Mouse (Mus musculus) forelimb bud, embryonic 11.5 days (tissue): Measurements from ENCODE around the gene Gstp1.

ENCODE experiments used
- DNase-seq: peaks from one replicate; pipeline ENCODE4 v3.0.0-alpha.2; 2012; ENCODE audit warnings: low read depth, low spot score

Gene Gstp1

DNA sequence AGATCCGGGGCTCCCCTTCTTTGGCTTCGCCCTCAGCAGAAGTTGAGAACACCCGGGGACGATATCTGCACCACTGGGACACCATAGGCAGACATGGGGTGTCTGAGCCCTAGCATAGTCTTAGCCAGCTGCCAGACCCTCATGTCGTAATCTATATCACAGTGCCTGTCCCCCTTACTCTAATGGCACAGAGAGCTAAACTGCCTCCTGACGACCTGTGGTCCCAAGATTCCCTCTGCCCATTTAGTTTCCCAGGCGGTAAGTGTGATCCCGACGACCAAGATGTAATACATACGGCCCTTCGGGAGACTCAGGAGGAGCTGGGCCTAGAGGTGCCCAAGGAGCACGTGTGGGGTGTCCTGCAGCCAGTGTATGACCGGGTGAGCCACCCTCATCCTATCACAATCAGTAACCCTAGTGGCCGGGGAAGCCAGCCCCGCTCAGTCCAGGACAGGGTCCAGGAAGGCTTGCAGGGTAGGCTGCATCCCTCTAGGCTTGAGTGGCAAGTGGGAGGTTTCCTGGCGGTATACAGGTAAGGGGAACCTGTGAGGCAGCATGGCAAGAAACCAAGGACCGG is 36.7 kb downstream of the Gstp1 start:
- no peak for DNase-seq

DNA sequence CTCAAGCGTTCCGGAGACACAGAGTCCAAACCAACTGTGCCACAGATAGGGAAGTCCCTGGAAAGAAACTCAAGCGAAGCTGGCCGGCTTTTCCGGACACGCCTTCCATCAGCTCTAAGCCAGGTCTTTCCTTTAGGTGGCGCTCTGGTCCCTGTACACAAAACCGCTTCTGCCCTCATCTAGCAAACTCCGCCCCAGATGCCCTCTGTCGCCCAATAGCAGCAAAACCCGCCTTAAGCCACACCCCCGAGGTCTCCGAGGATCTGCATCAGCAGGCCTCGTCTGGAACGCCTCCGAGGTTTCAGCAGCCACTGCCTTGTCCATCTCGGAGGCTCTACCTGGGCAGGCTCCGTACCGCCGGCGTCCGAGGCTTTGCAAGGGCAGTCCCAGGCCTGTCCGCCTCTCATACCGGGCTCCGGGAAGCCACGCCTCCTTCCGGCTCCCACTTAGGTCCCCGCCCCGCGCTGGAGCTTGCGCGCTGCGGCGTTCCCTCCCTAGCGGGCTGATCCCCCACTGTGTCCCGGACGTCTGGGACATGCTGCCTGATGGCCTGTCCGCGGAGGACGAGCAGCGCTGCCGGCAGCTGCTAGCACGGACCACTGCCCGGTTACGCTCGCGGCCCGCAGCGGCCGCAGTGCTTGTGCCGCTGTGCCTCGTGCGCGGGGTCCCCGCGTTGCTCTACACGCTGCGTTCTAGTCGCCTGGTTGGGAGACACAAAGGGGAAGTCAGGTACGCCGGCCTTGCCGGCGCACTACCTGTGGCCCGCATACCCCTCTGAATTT is 37.5 kb downstream of the Gstp1 start, which contains the start of the genes Nudt8 and Gm49405:
Nudt8 (plus strand) TSS at position 462 of the 782 bp plus-strand sequence.
Gm49405 (plus strand) TSS at position 508 of the 782 bp plus-strand sequence.
- DNase-seq, result peak; percentile 98

DNA sequence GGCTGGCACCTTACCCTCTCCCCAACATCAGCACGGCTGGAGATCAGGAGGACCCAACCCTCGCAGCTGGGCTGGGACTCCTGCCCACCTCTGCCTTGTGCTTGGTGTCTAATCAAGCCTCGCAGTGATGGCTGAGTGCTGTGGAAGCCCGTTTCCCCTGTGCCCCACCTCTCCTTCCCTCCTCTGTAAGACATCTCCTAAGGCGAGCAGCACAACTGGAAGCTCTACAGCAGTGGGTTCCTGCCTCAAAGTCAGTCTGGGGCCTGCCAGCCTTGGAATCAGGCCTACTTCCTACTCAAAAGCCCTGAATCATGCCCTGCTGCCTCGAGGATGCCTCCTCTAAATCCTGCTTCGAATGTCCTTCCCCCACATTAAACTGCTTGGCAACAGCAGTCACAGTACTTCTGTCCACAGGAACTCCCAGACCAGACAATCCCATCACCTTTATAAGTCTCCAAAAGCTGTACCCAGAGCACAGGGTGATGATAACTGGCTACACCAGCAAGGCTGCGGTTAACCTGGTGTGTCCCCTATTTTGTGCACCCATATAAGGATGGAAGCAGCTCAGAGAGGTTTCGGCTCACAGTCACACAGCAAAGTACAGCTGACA is 38.6 kb downstream of the Gstp1 start:
- DNase-seq, result no peak

DNA sequence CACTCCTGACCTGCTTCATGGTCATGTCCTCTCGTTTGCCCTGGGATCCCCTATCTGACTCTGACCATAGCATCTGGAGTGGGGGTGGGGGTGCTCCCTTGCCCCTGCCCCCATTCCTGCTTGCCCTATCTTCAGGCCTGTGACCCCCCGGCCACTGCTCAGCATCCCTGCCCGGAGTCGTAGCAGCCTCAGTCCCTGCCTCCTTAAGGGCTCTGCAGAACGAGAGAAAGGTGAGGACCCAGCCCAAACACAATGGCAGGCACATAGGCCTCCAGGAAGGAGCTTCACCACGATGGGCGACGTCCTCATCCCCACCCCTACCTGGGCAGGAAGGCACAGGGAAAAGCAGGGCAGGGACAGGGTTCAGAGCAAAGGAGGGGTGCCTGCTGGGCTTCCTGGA is 39.5 kb downstream of the Gstp1 start:
- no peak for DNase-seq

DNA sequence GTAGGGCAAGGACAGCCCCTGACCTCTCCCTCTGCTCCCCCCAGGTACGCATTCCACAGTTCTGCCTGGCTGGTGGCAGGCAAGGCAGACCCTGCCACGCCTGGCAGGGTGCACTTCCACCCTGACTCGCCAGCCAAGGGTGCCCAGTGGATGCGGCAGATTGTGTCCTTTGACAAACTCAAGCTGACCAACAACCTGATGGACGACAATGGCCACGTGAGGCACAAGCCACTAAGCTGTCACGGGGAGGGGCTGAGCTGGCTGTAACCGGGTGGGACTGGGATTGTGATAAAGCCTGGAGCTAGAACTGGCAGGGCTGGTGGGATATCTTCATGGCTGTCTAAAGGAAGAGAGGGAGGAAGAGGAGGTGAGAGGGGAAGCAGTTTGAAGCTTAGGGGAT is 40.6 kb downstream of the Gstp1 start:
- no peak for DNase-seq

DNA sequence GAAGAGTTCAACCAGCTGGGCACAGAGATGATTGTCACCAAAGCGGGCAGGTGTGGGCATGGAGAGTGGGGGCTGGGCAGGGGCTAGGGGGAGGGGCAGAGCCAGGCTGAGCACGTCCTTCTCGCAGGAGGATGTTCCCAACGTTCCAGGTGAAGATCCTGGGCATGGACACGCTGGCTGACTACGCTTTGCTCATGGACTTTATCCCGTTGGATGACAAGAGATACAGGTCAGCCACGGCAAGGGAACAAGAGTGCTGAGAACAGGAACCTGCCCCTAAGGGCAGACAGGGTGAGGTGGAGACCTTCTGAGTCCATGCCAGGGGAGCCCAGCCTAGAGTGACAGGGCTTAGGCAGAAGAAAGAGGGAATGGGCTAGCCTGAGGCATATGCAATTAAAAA is 41.0 kb downstream of the Gstp1 start:
- no peak for DNase-seq

DNA sequence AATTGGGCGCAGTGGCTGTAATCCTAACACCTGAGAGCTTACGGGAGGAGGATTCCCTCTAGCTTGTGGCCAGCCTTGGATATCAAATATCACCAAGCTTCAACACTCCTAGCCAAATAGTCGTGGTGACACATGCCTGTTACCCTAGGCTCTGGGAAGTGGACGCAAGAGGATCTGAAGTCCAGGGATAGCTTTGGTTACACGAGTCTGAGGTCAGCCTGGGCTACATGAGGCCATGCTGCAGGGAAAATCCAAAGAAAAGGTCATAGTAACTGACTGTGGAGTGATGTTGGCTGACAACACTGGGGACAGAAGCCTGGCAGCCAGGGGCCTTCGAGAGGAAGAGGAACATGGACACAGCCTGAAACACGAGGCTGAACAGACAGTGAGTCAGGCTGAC is 41.7 kb downstream of the Gstp1 start:
- DNase-seq, result no peak

DNA sequence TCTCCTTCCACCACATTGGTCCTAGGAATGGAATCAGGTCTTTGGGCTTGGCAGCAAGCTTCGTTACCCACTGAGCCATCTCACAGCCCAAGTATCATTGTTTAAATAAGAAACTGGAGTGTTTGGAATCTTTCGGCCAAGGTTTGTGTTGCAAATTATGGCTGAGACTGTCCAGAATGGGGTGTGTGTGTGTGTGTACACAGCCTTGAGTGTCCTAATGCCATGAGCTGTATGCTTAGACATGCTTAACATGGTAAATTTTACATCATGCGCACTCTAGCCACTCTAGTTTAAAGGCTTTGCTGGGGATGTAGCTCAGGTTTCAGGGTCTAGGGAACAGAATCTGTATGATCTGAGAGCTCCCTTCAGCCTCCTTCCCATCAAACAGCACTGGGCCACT is 42.3 kb downstream of the Gstp1 start:
- DNase-seq, result no peak

DNA sequence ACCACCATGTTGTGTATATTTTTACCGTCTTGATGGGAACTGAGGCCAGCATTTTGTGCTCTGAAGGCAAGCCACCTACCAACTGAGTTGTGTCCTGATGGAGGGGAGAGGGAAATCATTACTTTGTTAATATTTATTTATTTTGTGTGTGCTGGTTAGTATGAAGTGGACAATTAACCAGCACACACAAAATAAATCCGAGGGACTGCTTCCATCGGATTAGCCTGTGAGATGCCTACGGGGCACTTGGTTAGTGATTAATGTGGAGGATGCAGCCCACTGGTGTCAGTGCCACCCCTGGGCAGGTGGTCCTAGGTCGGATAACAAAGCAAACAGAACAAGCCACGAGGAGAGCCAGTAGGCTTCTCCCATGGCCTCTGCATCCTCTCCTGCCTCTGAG is 42.9 kb downstream of the Gstp1 start:
- DNase-seq, result no peak

DNA sequence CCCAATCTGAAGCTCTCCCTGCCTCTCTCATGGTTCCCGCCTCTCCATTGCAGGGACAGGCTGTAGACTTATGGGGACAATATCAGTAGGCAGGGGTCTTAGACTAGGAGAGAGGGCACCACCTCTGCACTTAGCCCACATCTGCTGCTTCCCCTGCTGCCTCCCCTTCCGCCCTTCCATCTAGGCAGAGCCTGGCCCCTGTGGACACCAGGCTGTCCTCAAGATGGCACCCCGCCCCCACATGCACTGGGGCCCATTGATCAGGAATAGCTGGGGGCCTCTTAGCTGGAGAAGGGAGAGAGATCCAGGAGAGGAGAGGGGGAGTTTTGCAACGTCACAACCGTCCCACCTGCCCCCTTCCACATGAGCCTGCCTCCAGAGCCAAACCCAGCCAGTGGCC is 45.4 kb downstream of the Gstp1 start, which contains the start of gene Tbx10:
Tbx10 (plus strand) TSS at position 337 of the 400 bp plus-strand sequence.
- DNase-seq, result no peak

DNA sequence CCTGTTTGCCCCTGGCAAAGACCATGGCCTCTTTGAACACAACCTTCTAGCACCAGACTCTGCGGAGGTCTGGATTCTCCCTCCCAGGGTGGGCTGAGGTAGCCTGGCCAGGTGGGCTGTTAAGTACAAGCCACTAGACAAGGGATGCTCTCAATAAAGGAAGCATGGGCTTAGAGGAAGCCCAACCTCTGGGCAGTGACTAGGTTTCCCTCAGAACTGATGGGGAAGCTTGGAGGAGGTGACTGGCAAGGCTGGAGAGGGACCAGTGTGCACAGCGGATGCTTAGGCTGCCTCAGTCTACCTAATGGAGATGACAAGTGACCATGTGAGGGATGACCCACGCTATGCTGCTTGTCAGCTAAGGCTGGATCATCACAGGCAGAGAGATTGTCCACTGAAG is 45.8 kb downstream of the Gstp1 start:
- no peak for DNase-seq

DNA sequence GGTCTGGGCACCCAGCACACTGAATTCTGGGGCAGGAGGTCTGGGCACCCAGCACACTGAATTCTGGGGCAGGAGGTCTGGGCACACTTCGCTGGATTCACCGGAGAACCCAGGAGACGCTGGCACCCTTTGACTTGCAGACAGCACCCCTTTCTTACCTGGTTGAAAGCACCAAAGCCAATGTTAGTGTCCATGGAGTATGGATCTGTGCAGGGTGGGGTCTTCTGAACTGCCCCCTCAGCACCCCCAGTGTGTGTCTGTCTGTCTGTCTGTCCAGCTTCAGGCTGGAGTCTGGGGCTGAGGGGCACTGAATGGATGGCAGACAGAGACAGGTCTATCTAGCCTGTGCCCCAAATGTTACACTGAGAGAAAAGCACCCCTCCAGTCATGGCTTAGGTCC is 46.2 kb downstream of the Gstp1 start:
- no peak for DNase-seq

DNA sequence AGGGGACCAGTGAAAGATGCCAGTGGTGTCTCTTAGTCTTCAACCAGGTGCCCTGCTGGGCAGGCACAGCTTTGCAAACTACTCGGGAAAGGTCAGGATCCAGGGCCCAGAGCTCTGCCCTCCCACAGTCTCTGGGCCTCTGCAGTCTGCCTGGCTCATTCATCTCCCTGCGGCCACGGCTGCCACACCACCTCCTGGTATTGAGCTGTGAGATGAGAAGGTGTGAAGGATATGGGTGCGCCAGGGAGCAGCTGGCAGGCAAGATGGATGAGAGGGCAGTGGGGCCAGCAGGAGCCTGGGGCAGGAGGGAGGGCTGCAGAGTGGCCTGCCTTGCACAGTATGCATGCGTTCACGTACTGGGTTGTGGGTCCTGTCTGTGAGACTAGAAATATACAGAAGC is 47.0 kb downstream of the Gstp1 start:
- DNase-seq, result no peak

DNA sequence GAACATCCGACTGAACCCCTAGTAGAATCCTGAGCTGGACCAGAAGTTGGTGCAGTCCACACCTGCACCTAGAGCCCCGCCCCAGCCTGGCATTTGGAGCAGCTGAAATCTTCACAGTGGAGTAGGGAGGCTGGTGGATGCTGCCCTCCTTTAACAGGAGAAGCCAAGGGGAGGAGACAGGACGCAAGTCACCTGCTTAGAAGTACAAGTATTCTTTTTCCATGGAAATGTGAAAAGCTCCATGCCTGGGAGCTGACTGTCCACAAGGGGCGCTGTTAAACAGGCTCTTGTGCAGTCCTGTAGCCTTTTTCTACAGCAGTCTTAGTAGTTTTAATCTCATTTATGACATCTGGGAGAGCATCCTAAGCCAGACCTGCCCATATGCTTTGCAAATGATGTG is 49.0 kb downstream of the Gstp1 start:
- DNase-seq, result no peak

DNA sequence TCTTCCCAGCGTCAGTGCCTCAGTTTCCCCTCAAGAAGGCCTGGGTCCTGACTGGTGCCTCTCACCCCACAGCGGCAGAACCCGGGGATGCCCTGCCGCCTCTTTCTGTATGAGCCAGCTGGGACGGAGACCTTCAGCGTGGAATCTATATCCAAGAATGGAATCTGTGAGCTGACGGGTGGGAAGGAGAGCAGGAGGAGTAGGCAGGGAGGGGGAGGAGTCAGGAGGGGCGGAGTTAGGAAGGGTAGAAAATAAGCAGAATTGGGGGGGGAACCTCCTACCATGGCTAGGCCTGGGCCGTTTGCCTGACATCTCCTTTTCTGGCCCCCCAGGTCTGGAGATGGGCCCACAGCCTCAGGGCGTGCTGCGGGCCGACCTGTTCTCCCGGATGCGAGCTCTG is 49.7 kb downstream of the Gstp1 start:
- DNase-seq, result no peak

DNA sequence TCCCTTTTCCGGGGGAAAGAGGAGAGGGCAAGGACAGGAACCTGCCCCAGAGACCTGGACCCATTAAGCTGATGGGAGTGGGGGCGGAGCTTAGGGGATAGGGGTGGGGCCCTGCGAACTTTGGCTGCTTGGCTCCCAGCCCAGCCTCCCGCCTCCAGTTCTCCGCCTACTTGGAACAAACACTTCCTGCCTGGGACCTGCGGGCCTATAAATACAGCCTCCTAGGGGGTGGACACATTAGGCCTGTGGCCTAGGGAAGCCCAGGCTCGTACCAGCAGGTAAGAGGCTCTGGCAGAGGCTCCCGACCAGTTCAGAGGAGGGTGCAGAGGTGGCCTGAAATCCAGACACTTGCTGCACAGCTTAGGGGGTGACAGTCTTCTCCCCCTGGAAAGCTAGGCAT is 51.5 kb downstream of the Gstp1 start, which contains the start of gene Acy3:
Acy3 (plus strand) TSS at position 237 of the 400 bp plus-strand sequence.
- DNase-seq, result peak; percentile 35
